Mouse (Mus musculus): ENCODE data around the gene Xxylt1.

Gene Xxylt1

DNA sequence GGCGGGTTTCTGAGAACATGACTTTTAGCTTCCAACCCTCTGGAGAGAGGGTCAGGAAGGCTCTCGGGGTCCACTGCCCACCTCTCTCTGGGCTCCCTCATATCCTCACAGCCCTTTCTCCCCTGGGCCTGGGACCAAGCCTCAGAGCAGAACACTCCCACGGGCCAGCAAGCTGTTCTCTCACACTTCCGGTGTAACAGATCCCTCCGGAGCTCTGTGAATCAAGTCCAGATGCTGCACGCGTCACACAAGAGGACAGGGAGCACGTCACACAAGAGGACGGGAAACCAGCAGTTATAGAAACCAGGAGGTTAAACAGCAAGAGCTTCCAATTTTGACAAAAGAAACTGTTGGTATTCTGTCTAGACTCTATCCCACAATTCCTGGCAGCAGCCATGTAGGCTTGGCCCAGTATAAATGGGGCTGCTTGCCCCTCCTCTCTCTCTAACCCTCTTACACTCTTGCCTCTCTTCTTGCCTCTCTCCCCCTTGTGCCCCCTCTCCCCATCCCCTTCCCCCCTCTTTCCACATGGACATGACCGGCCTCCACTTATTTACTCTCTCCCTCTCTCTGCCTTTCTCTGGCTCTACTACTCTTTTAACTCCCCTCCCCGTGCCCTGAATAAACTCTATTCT, 19.9 kb downstream of the Xxylt1 start:
- DNase-seq (ENCODE audit: low read depth, low spot score) = no peak

DNA sequence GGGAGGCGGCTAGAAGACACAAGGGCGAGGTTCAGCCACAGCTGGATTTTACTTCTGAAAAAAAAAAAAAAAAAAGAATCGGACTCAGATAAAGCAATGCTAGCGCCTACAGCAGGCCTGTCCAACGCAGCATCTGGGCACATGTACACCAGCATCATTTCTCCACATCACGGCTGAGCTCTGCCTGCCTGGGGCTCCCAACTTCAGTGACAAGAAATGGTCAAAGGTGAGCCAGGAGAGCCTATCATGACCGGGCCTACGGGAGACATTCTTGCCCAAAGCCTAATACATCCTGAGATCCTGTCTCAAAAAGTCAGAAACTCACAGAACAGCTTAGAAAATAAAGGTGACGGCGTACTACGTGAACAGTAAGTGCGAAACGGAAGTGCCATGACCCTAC, 20.5 kb downstream of the Xxylt1 start:
- no peak for DNase-seq (ENCODE audit: low read depth, low spot score)

DNA sequence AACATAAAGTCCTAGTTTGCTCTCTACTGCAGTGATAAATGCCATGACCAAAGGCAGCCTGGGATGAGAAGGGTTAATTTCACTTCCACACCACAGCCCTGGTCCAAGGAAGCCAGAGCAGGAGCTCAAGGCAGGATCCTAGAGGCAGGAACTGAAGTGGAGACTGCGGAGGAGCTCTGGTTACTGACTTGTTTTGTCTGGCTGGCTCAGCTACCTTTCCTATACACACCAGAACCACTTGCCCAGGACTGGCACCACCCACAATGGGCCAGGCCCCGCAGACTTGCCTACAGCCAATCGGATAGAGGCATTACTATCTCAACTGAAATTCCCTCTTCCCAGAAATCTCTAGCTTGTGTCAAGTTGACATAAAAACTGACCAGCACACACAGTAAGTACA, 21.0 kb downstream of the Xxylt1 start:
- no peak for DNase-seq (ENCODE audit: low read depth, low spot score)

DNA sequence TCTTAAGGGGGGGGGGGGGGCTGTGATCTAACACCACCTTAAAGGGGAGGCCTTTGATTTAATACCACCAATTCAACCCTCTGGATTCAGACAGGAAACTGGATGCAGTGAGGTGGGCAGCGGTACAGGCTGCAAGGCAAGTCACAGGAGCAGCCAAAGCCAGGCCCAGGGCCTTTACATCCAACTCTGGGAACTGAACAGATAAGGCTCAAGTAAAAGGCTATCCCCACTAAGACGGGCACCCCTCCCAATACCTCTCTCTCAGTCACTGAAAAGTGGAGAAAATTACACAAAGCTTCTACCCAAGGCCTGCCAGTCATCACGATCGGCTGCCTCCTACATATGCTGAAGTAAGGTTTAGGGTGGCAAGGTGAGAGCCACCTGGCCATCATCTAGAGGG, 21.5 kb downstream of the Xxylt1 start:
- DNase-seq (ENCODE audit: low read depth, low spot score) = no peak

DNA sequence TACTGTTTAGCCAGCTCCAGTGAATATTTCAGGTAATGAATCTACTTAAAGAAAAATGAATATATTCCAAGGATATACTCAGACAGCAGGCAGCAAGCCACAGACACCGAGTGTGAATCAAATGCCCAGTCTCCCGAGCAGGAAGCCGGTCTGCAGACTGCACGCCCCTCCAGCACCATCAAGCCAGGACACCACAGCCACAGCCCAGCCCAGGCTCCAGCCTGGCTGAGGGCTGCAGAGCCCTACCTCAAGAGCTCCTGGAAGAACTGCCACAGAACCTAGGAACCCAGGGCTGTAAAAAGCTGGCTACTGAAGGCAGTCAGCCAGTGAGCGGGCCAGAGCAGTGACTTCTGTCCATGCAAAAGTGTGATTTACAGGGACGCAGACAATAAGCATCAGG, 28.4 kb downstream of the Xxylt1 start:
- no peak for DNase-seq (ENCODE audit: low read depth, low spot score)

DNA sequence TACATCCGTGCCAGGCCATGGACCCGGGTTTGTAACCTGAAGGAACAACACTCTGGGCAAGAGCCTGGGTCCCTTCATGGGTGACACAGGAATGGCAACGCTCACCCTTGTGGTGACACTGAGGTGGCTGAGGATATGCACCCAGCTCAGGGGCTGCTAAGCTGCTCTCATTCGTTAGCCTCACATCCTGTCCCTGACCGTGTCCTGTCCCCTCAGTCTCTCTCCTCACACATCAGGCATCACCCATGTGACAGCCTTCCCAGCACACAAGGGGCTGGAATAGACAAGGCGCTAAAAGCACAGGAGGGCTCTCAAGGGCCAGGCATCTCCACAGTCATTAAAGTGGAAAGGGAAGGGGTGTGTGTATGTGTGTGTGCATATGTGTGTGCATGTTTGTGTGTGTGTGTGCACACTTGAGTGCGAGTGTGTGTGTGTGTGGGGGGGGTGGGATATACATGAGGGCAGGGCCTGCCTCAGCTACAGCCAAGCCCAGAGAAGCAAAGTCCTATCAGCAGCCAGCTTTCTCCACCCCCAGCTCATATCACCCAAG, 29.0 kb downstream of the Xxylt1 start:
- no peak for DNase-seq (ENCODE audit: low read depth, low spot score)

DNA sequence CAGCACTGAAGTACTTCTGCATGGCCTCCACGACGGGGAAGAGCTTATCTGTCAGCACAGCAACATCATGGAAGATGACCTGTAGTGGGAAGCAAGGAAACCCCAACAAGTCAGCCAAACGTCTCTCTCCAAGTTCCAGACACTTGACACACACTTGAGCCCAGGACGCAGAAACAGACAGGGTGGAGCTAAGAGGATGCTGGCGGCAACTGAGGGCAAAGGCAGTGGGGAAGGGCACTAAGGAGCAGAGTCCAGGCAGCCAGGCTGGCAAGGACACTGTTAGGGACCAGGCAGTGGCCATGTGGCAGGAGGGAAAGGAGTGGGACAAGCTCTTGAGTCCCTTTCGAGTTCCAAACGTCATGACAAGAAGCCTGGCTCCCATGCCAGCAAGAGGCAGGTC, 30.5 kb downstream of the Xxylt1 start:
- no peak for DNase-seq (ENCODE audit: low read depth, low spot score)

DNA sequence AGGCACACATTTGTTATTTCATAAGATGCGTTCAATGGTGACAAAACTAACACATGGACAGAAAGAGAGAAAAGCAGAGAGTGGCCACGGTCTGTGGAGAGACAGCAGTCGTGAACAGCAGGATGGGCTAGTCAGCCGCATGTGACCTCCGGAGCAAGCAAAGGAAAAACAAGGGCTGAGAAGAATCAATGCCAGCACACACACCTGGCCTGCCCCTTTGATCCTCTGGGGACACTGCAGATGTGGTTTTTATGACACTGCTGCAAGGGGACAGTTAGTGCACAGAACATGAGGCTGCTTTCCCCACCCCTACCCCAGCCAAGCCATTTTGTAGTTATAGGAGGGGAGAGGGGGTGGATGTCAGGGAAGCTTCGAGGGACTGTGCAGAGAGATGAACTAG, 33.0 kb downstream of the Xxylt1 start:
- DNase-seq (ENCODE audit: low read depth, low spot score) = no peak

DNA sequence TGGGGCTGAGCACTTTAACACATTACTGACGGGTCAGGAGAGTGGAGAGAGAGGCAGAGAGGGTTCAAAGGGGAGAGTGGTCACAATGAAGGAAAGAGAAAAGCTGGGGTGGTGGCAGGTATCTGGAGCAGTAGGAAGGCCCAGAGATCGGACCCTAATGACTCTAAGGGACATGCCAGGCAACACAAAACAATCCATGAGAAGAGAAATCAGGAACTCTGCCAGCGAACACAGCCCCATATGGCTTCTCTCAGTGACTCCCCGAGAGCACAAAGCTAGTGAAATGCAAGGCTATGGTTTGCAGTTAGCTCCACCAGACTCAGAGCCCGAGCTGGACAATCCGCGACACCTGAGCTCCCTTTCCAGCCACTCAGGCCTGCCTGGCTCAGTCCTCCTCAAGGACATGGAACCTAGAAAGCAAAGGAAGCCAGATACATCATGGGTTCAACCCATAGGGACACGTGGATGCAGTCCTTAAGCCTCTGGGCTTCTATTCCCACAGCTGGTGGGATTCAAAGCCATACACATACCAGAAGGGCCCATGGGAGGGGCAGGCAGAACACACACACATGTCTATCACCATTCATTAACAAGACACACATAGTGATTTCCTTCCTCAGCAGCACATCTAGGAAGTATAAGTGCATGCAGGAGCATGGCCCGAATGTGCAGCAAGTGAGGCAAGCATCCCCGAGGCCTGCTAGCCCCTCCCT, 33.9 kb downstream of the Xxylt1 start:
- DNase-seq (ENCODE audit: low read depth, low spot score) = no peak

DNA sequence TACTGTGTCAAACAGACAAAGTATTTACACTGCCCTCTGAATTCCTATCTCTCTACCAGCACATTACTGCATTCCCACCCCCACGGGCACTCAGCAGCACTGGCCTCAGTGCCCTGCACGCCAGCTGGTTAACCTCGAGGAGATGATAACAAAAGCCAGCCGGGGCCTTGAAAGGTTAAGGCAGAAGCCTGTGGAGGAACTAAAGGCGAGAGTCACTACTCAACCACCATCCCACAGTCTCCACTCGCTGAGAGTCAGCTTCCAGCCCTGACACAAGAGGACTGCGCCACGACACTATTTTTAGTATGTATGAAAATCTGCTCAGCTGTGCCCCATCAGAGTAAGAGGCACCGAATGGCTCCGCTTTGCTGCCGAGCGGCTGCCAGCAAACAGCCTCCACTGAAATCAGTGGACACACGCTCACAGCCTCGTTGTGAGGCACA, 35.0 kb downstream of the Xxylt1 start:
- DNase-seq (ENCODE audit: low read depth, low spot score) = no peak

DNA sequence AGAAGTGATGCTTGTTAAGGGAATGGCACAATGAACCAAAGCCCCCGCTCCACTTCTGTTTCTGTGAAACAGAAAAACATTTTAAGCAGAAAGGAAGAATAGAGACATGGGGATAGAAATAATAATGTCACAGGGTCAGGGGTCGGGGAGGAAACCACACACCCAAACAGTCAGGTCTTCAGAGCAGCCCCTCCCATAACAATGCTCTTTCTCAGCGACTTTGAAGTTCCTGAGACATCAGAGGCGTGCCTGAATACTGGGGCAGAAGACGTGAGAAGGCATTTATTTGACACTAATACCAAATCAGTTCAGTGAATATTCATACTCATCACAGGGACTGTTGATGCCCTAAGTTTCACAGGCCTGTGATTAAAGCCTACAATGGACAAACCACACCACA, 36.0 kb downstream of the Xxylt1 start:
- DNase-seq (ENCODE audit: low read depth, low spot score) = no peak

DNA sequence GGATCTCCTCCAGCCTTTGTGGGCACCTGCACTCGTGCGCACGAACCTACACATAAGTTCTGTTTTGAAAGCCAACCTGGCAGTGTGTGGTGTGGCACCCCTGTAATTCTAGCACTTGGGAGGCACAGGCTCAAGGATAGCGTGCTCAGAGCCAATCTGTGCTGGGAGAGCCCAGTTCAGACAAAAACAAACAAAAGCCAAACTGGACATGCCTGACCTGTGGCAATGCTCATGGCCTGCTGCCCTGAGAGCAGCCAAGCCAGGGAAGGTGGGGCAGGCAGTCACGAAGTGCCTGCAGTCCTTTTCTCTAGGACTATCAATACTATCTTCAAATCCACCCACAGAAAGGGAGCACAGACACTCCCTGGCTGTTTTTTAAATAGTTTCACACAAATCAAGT, 38.1 kb downstream of the Xxylt1 start:
- no peak for DNase-seq (ENCODE audit: low read depth, low spot score)

DNA sequence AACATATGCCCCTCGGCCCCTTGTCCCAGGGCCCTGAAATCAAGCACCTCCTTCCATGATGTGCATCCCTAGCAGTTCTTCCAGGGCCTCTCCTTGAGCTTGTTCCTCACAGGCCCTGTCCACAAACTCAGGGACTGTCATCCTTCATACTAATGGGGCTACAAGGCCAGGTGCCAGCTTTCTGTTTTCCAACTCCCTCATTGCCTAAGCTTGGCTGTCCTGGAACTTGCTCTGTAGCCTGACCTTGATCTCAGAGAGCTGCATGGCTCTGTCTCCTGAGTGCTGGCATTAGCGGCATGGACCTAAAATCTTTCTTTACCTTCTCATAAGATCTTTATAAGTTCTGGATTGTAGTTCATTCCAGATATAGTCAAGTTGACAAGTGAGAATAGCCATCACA, 39.7 kb downstream of the Xxylt1 start:
- no peak for DNase-seq (ENCODE audit: low read depth, low spot score)

DNA sequence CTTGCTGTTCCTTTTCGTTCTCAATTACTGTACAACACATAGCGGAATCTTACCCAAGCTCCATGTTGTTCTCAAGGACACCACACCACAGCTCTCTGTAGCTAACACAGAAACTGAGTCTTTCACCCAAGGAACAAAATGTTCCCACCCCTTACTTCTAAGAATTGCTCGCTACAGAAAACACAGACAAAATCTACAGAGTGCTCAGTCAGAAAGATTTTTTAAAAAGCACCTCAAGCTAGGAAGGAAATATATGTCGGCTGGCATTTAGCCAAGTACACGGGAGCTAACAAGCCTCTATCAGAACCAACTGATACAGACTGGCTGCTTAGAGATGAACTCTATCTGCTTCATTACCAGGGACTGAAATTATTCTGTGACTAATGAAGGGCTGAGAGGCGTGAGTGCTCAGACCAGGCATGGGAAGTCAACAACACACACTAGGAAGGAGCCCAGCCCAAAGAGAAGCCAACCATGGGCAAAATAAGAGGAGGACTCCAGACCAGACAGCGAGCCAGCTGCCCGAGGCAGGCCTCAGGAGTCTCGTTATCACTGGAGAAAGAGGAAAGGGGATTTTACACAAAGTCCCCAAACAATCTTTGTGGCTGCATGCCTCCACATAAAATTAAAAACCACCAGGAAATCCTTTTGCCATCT, 41.3 kb downstream of the Xxylt1 start:
- no peak for DNase-seq (ENCODE audit: low read depth, low spot score)

DNA sequence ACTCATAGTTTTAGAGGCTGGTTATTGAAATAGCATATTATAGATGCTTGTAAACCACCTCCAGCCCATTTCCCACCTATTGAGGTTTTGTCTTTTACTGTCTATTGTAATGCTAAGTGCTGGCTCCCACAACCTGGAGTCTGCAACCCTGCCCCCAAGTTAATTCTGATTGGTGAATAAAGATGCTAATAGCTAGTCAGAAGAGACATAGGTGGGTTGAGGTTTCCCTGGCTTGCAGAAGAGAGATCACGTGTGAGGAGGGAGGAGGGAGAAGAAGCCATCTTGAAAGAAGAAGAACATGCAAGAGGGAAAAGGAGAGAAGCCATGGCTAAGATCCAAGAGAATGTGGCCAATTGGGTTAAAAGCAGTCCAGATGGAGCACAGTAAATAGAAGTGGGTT, 43.8 kb downstream of the Xxylt1 start:
- DNase-seq (ENCODE audit: low read depth, low spot score) = no peak

DNA sequence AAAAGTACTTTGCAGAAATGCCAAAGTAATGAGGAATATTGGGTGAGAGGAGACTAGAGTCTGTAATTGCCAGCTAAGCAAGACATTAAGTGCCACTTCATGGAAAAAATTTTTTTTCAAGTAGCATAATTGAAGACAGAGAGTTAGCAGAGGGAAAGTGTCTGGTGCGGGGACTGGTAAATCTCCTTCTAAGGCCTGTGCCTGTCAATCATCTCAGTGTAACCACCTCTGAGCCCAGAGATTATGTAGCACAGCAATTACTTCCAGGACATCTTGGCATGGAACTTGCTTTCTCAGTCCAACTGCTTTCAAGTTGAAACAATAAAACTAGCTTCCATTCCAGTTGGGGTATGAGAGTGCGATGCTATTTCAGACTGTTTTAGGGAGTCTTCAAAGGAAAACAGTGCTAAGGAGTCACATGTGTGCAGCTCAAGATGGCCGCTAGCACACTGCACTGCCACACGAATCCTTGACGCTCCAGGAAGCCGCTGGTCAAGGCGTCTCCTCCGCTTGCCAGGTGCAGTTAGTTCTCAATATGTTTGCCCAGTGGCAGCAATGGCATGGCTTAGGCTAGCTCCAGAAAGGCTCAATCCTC, 45.5 kb downstream of the Xxylt1 start:
- DNase-seq (ENCODE audit: low read depth, low spot score) = no peak

DNA sequence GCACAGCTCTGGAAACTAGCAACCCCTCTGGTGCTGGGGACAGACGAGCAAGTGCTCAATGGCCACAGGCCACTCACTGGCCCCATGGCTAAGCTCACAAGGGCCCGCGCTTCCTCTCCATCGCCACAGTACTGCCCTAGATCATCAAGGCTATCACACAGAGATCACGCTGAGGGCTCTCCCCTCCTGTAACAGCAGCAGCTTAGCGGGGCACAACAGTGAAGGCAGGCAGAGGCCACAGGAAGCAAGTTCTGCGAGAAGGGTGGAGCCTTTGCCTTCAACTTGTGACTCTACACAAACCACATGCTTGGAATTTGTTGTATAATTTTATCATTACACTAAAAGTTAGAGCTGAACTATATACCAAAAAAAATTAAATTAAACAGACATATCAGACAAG, 46.0 kb downstream of the Xxylt1 start:
- no peak for DNase-seq (ENCODE audit: low read depth, low spot score)

DNA sequence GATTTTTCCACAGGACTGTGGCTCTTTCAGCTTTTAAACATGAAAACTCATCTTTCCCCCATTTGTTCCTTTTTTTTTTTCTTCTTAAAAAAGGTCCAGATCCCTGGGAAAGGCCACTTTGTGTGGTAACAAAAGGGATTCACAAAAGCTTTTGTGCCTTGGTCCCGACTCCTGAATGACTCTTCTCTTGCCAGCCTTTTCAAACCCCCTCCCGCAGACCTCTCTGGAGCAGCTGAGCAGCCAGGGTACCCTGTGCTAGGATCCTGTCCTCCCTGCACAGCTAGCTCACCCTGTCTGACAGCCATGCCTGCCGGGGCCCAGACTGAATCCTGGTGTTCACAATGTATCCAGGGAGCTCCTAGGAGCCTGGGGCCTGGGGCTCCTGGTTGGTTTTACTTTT, 47.2 kb downstream of the Xxylt1 start:
- no peak for DNase-seq (ENCODE audit: low read depth, low spot score)

DNA sequence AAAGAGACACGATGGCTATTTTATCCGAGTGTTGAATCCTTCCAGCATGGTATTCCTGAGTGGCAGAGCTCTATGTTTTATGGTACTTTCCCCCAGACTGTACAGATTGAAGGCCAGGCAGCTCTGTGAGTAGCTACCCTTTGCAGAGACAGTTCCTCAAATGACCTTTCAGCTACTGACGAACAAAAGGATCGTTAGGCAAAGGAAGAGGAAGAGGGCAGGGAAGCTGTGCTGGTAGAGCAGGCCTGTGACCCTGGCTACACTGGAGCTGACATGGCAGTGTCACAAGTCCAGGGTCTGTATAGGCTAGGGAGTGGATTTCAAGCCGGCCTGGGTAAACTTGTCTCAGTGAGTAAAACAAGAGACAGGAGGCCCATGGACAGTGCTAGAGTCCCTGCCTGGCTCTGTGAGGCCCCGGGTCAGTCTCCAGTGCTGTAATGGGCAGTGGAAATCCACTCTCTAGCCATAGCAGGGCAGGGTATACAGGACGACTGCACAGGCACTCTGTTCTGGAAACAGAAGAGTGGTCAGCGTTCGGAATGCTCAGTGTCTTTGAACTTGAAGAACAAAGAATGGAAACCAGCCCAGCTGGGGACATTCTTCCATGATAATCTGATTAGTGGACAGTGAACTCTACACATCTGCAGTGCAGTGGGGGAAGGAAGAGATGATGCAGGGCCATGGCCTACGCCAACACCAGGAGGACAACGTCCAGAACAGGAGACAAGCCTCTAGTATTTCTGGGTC, 51.3 kb downstream of the Xxylt1 start:
- DNase-seq (ENCODE audit: low read depth, low spot score) = no peak

DNA sequence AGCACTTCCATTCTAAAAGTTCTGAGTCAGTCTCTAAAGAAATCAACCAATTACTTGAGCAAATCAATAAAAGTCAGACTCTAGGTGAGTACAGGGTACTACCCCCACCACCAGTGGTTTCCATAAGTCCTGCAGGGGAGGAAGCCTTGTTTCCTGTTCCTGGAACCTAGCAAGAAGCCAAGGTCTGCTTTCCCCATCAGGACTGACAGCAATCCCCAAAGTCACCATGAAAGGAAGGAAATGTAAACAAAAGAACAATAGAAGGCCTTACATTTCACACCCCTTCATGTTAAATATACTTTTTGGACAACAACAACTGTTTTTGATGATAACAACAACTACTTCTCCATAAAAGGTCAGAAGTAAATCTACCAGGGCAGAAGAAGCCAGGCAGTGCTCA, 53.6 kb downstream of the Xxylt1 start:
- DNase-seq (ENCODE audit: low read depth, low spot score) = no peak

DNA sequence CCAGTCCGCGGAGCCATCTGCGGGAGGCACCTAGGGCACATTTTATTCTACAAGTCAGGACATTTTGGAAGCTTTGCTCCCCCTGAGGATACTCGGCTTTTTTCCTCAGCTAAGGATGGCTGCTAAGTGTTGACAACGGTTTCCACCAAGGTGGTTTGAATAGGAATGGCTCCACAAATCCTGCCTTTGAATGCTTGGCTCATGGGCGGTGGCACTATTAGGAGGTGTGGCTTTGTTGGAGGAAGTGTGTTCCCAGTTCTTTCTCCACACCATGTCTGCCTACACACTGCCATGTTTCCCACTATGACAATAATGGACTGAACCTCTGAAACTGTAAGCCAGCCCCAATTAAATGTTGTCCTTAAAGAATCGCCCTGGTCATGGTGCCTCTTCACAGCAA, 55.7 kb downstream of the Xxylt1 start:
- DNase-seq (ENCODE audit: low read depth, low spot score) = no peak

DNA sequence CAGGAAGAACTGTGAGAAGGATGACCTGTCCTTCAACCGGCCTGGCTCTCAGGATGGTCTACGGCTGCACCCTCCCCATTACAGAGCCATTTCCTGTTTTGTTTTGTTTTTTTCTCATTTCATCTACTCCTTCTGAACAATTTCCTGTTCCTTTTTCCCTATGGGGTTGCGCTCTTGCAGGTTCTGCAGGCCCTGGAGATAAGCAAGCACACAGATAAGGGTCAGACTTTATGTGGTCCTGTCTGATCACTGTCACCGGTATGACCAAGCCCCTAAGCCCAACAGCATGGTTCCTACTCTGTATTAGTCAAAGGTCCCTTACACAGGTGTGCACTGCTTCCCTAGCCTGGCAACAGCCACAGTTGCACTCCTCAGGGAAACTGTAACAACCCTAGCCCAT, 56.2 kb downstream of the Xxylt1 start:
- no peak for DNase-seq (ENCODE audit: low read depth, low spot score)
